9 mouse cellular contexts compared by ENCODE assay signal in genomic region chr12:3781482-3781881, GRCm38 (mm10). TPM values are rescaled to one million over a fixed set of nuclear protein-coding genes. Genes with fewer than 3 reads are reported as not detected.
DNase-seq lines count a peak whose midpoint lies in the region; ATAC-seq and TF ChIP-seq lines count a peak whose summit lies in the region.
"Had no signal": no experiment of that assay in that cellular context is flagged by ENCODE, and none has a peak within 500 bp of the region (broad histone marks: within the 10 kb centered on the region; RNA-seq: fewer than 3 reads in every experiment).

No protein-coding gene starts in this region.

- H3K4me3 ChIP-seq in brown adipose tissue, adult 24 weeks (ENCODE audit: insufficient read depth, low read depth, low read length) = no peak overlapping the region
- no peak overlapping the region for H3K4me3 ChIP-seq in forebrain, embryonic 10.5 days
- no peak overlapping the region for H3K4me3 ChIP-seq in heart, embryonic 15.5 days
- H3K4me3 ChIP-seq in liver, embryonic 14.5 days (ENCODE audit: insufficient read depth in 1 of 2, low read depth in 2 of 2, low read length in 2 of 2) = no peak overlapping the region
- H3K4me3 ChIP-seq in neural tube, embryonic 11.5 days (ENCODE audit: low read depth, low read length) = no peak overlapping the region
- 0 out of 2 replicates have a peak overlapping the region, but pooled peaks have one; percentile 11 for H3K4me3 ChIP-seq in stomach, embryonic 16.5 days (replicated peaks; ENCODE audit: low read length)
- H3K4me3 ChIP-seq: erythroblast, embryonic 14.5 days had no signal

- 13% methylated on average over 8 of the region's 8 CpGs for WGBS in forebrain, embryonic 10.5 days
- WGBS in heart, embryonic 15.5 days = 2% methylated on average over 8 of the region's 8 CpGs
- WGBS in liver, embryonic 14.5 days (ENCODE audit: insufficient replicate concordance) = 2% methylated on average over 8 of the region's 8 CpGs
- WGBS in neural tube, embryonic 11.5 days = 15% methylated on average over 8 of the region's 8 CpGs
- WGBS in stomach, embryonic 16.5 days = 3% methylated on average over 8 of the region's 8 CpGs

- TF ChIP-seq EP300 in liver, embryonic 14.5 days (IDR thresholded peaks at IDR 0.05; ENCODE audit: low read depth) = no peak

- peaks cover 3% of the 10 kb centered on the region; the same call in 1 of the 2 replicates for H3K27me3 ChIP-seq in forebrain, embryonic 10.5 days (ENCODE audit: poor library complexity, severe bottlenecking)
- no peaks in the 10 kb centered on the region for H3K27me3 ChIP-seq in heart, embryonic 15.5 days
- no peaks in the 10 kb centered on the region for H3K27me3 ChIP-seq in liver, embryonic 14.5 days (ENCODE audit: control insufficient read depth, insufficient read depth, low read length)
- no peaks in the 10 kb centered on the region for H3K27me3 ChIP-seq in neural tube, embryonic 11.5 days (ENCODE audit: control insufficient read depth, insufficient read depth, low read length)
- H3K27me3 ChIP-seq in stomach, embryonic 16.5 days (ENCODE audit: control insufficient read depth, insufficient read depth, low read length) = no peaks in the 10 kb centered on the region

- peaks cover 16% of the 10 kb centered on the region for H3K4me1 ChIP-seq in brown adipose tissue, adult 24 weeks (ENCODE audit: control insufficient read depth, insufficient read depth, insufficient read length, low read length)
- peaks cover 57% of the 10 kb centered on the region for H3K4me1 ChIP-seq in forebrain, embryonic 10.5 days
- H3K4me1 ChIP-seq in heart, embryonic 15.5 days (replicated peaks) = peaks cover 54% of the 10 kb centered on the region
- peaks cover 0 to 15% of the 10 kb centered on the region in 2 experiments; a peak in 3 of 4 replicates for H3K4me1 ChIP-seq in liver, embryonic 14.5 days (replicated peaks; ENCODE audit: control insufficient read depth in 2 of 2, insufficient read depth in 2 of 2, low read length in 1 of 2)
- peaks cover 21% of the 10 kb centered on the region for H3K4me1 ChIP-seq in neural tube, embryonic 11.5 days (ENCODE audit: control insufficient read depth, insufficient read depth, low read length)
- H3K4me1 ChIP-seq in stomach, embryonic 16.5 days (ENCODE audit: control insufficient read depth, insufficient read depth, low read length) = peaks cover 71% of the 10 kb centered on the region

- 0 out of 2 replicates have a peak, but pooled peaks cover under 1% of the 10 kb centered on the region for H3K36me3 ChIP-seq in forebrain, embryonic 10.5 days (replicated peaks)
- no peaks in the 10 kb centered on the region for H3K36me3 ChIP-seq in heart, embryonic 15.5 days
- H3K36me3 ChIP-seq in liver, embryonic 14.5 days (replicated peaks; ENCODE audit: control insufficient read depth, insufficient read depth, low read depth) = no peaks in the 10 kb centered on the region
- no peaks in the 10 kb centered on the region for H3K36me3 ChIP-seq in neural tube, embryonic 11.5 days (ENCODE audit: control insufficient read depth, insufficient read depth, low read length)
- no peaks in the 10 kb centered on the region for H3K36me3 ChIP-seq in stomach, embryonic 16.5 days (ENCODE audit: control insufficient read depth, insufficient read depth, low read length)

- H3K9ac ChIP-seq in heart, embryonic 15.5 days = 0 out of 2 replicates have a peak overlapping the region, but pooled peaks have one; percentile 6
- no peak overlapping the region for H3K9ac ChIP-seq in liver, embryonic 14.5 days (replicated peaks)
- H3K9ac ChIP-seq in neural tube, embryonic 11.5 days (ENCODE audit: low read length) = no peak overlapping the region
- peak overlapping the region; percentile 45 for H3K9ac ChIP-seq in stomach, embryonic 16.5 days (ENCODE audit: low read length)

- peak; percentile 97 for TF ChIP-seq CTCF in liver, embryonic 14.5 days (IDR thresholded peaks at IDR 0.05; ENCODE audit: low read depth)

- H3K9me3 ChIP-seq in forebrain, embryonic 10.5 days = no peaks in the 10 kb centered on the region
- H3K9me3 ChIP-seq in heart, embryonic 15.5 days (replicated peaks) = no peaks in the 10 kb centered on the region
- no peaks in the 10 kb centered on the region for H3K9me3 ChIP-seq in liver, embryonic 14.5 days (ENCODE audit: control insufficient read depth, low read length)
- H3K9me3 ChIP-seq in neural tube, embryonic 11.5 days (ENCODE audit: control insufficient read depth, low read length) = no peaks in the 10 kb centered on the region
- no peaks in the 10 kb centered on the region for H3K9me3 ChIP-seq in stomach, embryonic 16.5 days (replicated peaks; ENCODE audit: control insufficient read depth, low read length)

- peak; percentile 91 for ATAC-seq in heart, embryonic 15.5 days (replicated peaks; ENCODE audit: insufficient number of reproducible peaks, insufficient read depth, low FRiP score, low read depth)
- ATAC-seq in liver, embryonic 14.5 days (ENCODE audit: insufficient read depth) = peak; percentile 77
- peak; percentile 75 for ATAC-seq in neural tube, embryonic 11.5 days (ENCODE audit: insufficient read depth, low FRiP score, low TSS enrichment)
- peak; percentile 85 for ATAC-seq in stomach, embryonic 16.5 days (ENCODE audit: insufficient read depth, low FRiP score)

- peak overlapping the region; percentile 51 for H3K4me2 ChIP-seq in heart, embryonic 15.5 days
- H3K4me2 ChIP-seq in liver, embryonic 14.5 days (ENCODE audit: low read depth) = no peak overlapping the region
- H3K4me2 ChIP-seq in neural tube, embryonic 11.5 days (ENCODE audit: low read depth) = no peak overlapping the region
- peak overlapping the region; percentile 33 for H3K4me2 ChIP-seq in stomach, embryonic 16.5 days (ENCODE audit: low read depth, low read length)

- DNase-seq in CD4-positive, CD25-positive, alpha-beta regulatory T cell, adult 2 months (ENCODE audit: low read depth, low spot score) = peak; percentile 92
- DNase-seq in forebrain, embryonic 10.5 days (ENCODE audit: extremely low spot score, low spot score) = peak; percentile 85
- peak; percentile 95 for DNase-seq in kidney, postnatal 25 days
- peak; percentile 45 to 53 (median 47) for DNase-seq in liver, embryonic 14.5 days (ENCODE audit: low read depth in 3 of 3, low spot score in 3 of 3)
- DNase-seq in neural tube, embryonic 11.5 days (ENCODE audit: low spot score) = peak; percentile 85

- H3K27ac ChIP-seq in brown adipose tissue, adult 24 weeks (replicated peaks; ENCODE audit: low read depth, low read length) = peak overlapping the region; percentile 32
- H3K27ac ChIP-seq in forebrain, embryonic 10.5 days = peak overlapping the region; percentile 78
- H3K27ac ChIP-seq in heart, embryonic 15.5 days = peak overlapping the region; percentile 97
- H3K27ac ChIP-seq in liver, embryonic 14.5 days = no peak overlapping the region
- H3K27ac ChIP-seq in neural tube, embryonic 11.5 days (ENCODE audit: low read depth, low read length) = 0 out of 2 replicates have a peak overlapping the region, but pooled peaks have one; percentile 58
- H3K27ac ChIP-seq in stomach, embryonic 16.5 days (ENCODE audit: low read length) = peak overlapping the region; percentile 98

RNA-seq across cellular contexts. Expression of gene Dnmt3a, which starts 24.3 kb away (rescaled TPM):
- 11.8 and 12.6 TPM in 2 replicates for polyA plus RNA-seq in brown adipose tissue, adult 24 weeks (2012; ENCODE audit: insufficient read depth, insufficient read length, missing spikeins)
- polyA plus RNA-seq in forebrain, embryonic 10.5 days (2016; fragmentation: Nextera tagmentation; extraction: Ambion mirVana) = 117 and 119 TPM in 2 replicates
- polyA plus RNA-seq in heart, embryonic 15.5 days (2015; fragmentation: Nextera tagmentation; extraction: Ambion mirVana) = 79.9 and 94.7 TPM in 2 replicates
- polyA plus RNA-seq in liver, embryonic 14.5 days (2012; rRNA removed) = 5.2 and 5.3 TPM in 2 replicates
- 12.8 and 14.1 TPM in 2 replicates for polyA plus RNA-seq in liver, embryonic 14.5 days (2014; fragmentation: Nextera tagmentation; extraction: Ambion mirVana)
- polyA plus RNA-seq in neural tube, embryonic 11.5 days (2014; fragmentation: Nextera tagmentation; extraction: Ambion mirVana) = 88.6 and 102 TPM in 2 replicates
- polyA plus RNA-seq in stomach, embryonic 16.5 days (2015; fragmentation: Nextera tagmentation; extraction: Ambion mirVana) = 49.6 and 60.4 TPM in 2 replicates

Comparison
In these comparisons a context has a peak if more than half of its experiments do, and no peak if none do; other contexts are left out.
1. H3K4me2 ChIP-seq: peak in heart, embryonic 15.5 days (single experiment) and stomach, embryonic 16.5 days (single experiment); none in liver, embryonic 14.5 days (single experiment) and neural tube, embryonic 11.5 days (single experiment).
2. H3K9ac ChIP-seq: peak in heart, embryonic 15.5 days (single experiment) and stomach, embryonic 16.5 days (single experiment); none in liver, embryonic 14.5 days (single experiment) and neural tube, embryonic 11.5 days (single experiment).
3. Peak in every context shown above with its lines, with median percentiles within 50 percentile points of each other: DNase-seq and ATAC-seq.